Mouse (Mus musculus) embryonic facial prominence, embryonic 14.5 days (tissue): ENCODE measurements around the gene Bdh1. TPM values are rescaled to one million over a fixed set of nuclear protein-coding genes. Genes with fewer than 3 reads are reported as not detected.

Experiments
- ATAC-seq: fragments of 200-750 bp; cut with Nextera tagmentation; 2 replicates; pipeline ENCODE4 v1.8.0; 2017; ENCODE audit warnings: low read depth, moderate number of reproducible peaks, moderate TSS enrichment
- DNase-seq: peaks from one replicate; pipeline ENCODE4 v3.0.0-alpha.2; 2015; ENCODE audit warnings: low spot score
- H3K27ac ChIP-seq: fragments of 300-500 bp; sonication (generic); replicated peaks from 2 replicates; pipeline ENCODE4 v1.5.1; 2014; ENCODE audit warnings: low read depth, mild to moderate bottlenecking, low read length, moderate library complexity
- H3K27me3 ChIP-seq: fragments of 300-500 bp; sonication (generic); replicated peaks from 2 replicates; pipeline ENCODE4 v1.6.1; 2014; ENCODE audit warnings: low read length; ENCODE audit not compliant: control insufficient read depth, insufficient read depth
- H3K36me3 ChIP-seq: fragments of 300-500 bp; sonication (generic); 2 replicates; pipeline ENCODE4 v1.6.1; 2014; ENCODE audit warnings: low read length, mixed read lengths; ENCODE audit not compliant: control insufficient read depth, insufficient read depth
- H3K4me1 ChIP-seq: fragments of 300-500 bp; sonication (generic); 2 replicates; pipeline ENCODE4 v1.6.1; 2014; ENCODE audit warnings: antibody characterized with exemption, low read length; ENCODE audit not compliant: control insufficient read depth, insufficient read depth
- H3K4me2 ChIP-seq: fragments of 300-500 bp; sonication (generic); 2 replicates; pipeline ENCODE4 v1.6.1; 2014; ENCODE audit warnings: low read depth, mild to moderate bottlenecking, low read length, moderate library complexity, mixed read lengths
- H3K4me3 ChIP-seq: fragments of 300-500 bp; sonication (generic); 2 replicates; pipeline ENCODE4 v1.5.1; 2014; ENCODE audit warnings: low read depth, mild to moderate bottlenecking, low read length
- H3K9ac ChIP-seq: fragments of 300-500 bp; sonication (generic); 2 replicates; pipeline ENCODE4 v1.6.1; 2014; ENCODE audit warnings: low read depth, mild to moderate bottlenecking, low read length, moderate library complexity, mixed read lengths
- H3K9me3 ChIP-seq: fragments of 300-500 bp; sonication (generic); 2 replicates; pipeline ENCODE4 v1.6.1; 2016; ENCODE audit warnings: low read length; ENCODE audit not compliant: control insufficient read depth
- WGBS: fragments of 180-500 bp; shearing (Covaris S2); extraction: QIAGEN DNeasy Blood & Tissue Kit; methylation state at CpG from one replicate; pipeline ENCODE4 v1.1.7; 2014; 5-methylcytosine and 5-hydroxymethylcytosine counted together
- polyA plus RNA-seq: library from polyadenylated mRNA; unstranded; fragments of >200 nt; fragmentation: Nextera tagmentation; extraction: Ambion mirVana; gene quantifications from 2 replicates; pipeline ENCODE4 v1.2.1, GENCODE M21; 2014

The Bdh1 gene
- polyA plus RNA-seq, 1 experiment from 2014 or later: 30.4 TPM

GRCm38 (mm10) chr16:31507794-31508526 lies 85.9 kb downstream of the Bdh1 start:
- H3K4me3 ChIP-seq: no peak overlapping the region
- ATAC-seq (no peak), DNase-seq (peak; percentile 76)
- no peaks in the 10 kb centered on the region for H3K36me3 ChIP-seq
- H3K27ac ChIP-seq: peak overlapping the region; percentile 70
- no peaks in the 10 kb centered on the region for H3K9me3 ChIP-seq
- H3K4me1 ChIP-seq: peaks cover 19% of the 10 kb centered on the region
- peak overlapping the region; percentile 46; the same call in 1 of the 2 replicates for H3K4me2 ChIP-seq
- H3K27me3 ChIP-seq: no peaks in the 10 kb centered on the region
- 35% methylated on average over 14 of the region's 14 CpGs for WGBS
- H3K9ac ChIP-seq: no peak overlapping the region

Other genes with a start within 250 kb of the Bdh1 start
- gene Acap2, start 221.0 kb upstream of the Bdh1 start, polyA plus RNA-seq: 26.3 and 27.2 TPM in 2 replicates
- 106 TPM in 2 replicates for gene Ppp1r2, start 147.0 kb upstream of the Bdh1 start, polyA plus RNA-seq
- gene Apod, start 107.5 kb upstream of the Bdh1 start, polyA plus RNA-seq: 63.0 and 64.0 TPM in 2 replicates
- 32.6 and 33.9 TPM in 2 replicates for gene Dlg1, start 241.2 kb downstream of the Bdh1 start, polyA plus RNA-seq